37 mouse cellular contexts compared by ENCODE assay signal in genomic region chr6:43312546-43312945, GRCm38 (mm10). TPM values are rescaled to one million over a fixed set of nuclear protein-coding genes. Genes with fewer than 3 reads are reported as not detected.
DNase-seq lines count a peak whose midpoint lies in the region; ATAC-seq lines count a peak whose summit lies in the region.
"Had no signal": no experiment of that assay in that cellular context is flagged by ENCODE, and none has a peak within 500 bp of the region (broad histone marks: within the 10 kb centered on the region; RNA-seq: fewer than 3 reads in every experiment).

No protein-coding gene starts in this region.

- DNase-seq in kidney, adult 18-20 months, result no peak
- DNase-seq in neural tube, embryonic 10.5 days (ENCODE audit: extremely low spot score, low spot score), result no peak
- no peak for DNase-seq in gastrocnemius, postnatal 4 days (ENCODE audit: low spot score in 2 of 2)
- DNase-seq in liver, embryonic 11.5 days (ENCODE audit: low spot score), result no peak
- DNase-seq: adrenal gland, postnatal 25 days; B cell, adult 2 months; cerebellum, adult 11-12 months; cerebellum, adult 9-11 months; embryo, embryonic 11 days; kidney, postnatal 4 days; liver; lung, postnatal 14 days; retina, postnatal 1 day; right cerebral cortex, postnatal 14 days; thymus, adult 18-20 months; thymus, postnatal 25 days had no signal

- H3K27me3 ChIP-seq in kidney, embryonic 15.5 days, result no peaks in the 10 kb centered on the region
- H3K27me3 ChIP-seq in neural tube, embryonic 12.5 days (replicated peaks), result no peaks in the 10 kb centered on the region
- H3K27me3 ChIP-seq in midbrain, embryonic 15.5 days (replicated peaks), result no peaks in the 10 kb centered on the region
- no peaks in the 10 kb centered on the region for H3K27me3 ChIP-seq in liver, embryonic 11.5 days (replicated peaks; ENCODE audit: control insufficient read depth, insufficient read depth, low read length)
- H3K27me3 ChIP-seq: embryonic facial prominence, embryonic 13.5 days; heart, embryonic 15.5 days; hindbrain, embryonic 12.5 days; intestine, embryonic 15.5 days; liver, embryonic 15.5 days; neural tube, embryonic 15.5 days; stomach, embryonic 15.5 days had no signal

- H3K9ac ChIP-seq in kidney, embryonic 15.5 days, result no peak overlapping the region
- H3K9ac ChIP-seq in neural tube, embryonic 12.5 days, result no peak overlapping the region
- H3K9ac ChIP-seq in midbrain, embryonic 15.5 days, result no peak overlapping the region
- no peak overlapping the region for H3K9ac ChIP-seq in liver, embryonic 11.5 days (ENCODE audit: low read depth, low read length)
- H3K9ac ChIP-seq: embryonic facial prominence, embryonic 13.5 days; heart, embryonic 15.5 days; hindbrain, embryonic 12.5 days; intestine, embryonic 15.5 days; liver, embryonic 15.5 days; lung, embryonic 14.5 days; neural tube, embryonic 15.5 days; stomach, embryonic 15.5 days had no signal

- H3K36me3 ChIP-seq in kidney, embryonic 15.5 days, result no peaks in the 10 kb centered on the region
- H3K36me3 ChIP-seq in neural tube, embryonic 12.5 days, result no peaks in the 10 kb centered on the region
- no peaks in the 10 kb centered on the region for H3K36me3 ChIP-seq in midbrain, embryonic 15.5 days (replicated peaks)
- H3K36me3 ChIP-seq in liver, embryonic 11.5 days (ENCODE audit: control insufficient read depth, insufficient read depth, low read length), result no peaks in the 10 kb centered on the region
- H3K36me3 ChIP-seq: embryonic facial prominence, embryonic 13.5 days; heart, embryonic 10.5 days; heart, embryonic 15.5 days; hindbrain, embryonic 12.5 days; intestine, embryonic 15.5 days; liver, embryonic 15.5 days; neural tube, embryonic 15.5 days; stomach, embryonic 15.5 days had no signal

- peaks cover 6% of the 10 kb centered on the region; the same call in 1 of the 2 replicates for H3K4me1 ChIP-seq in kidney, embryonic 15.5 days
- H3K4me1 ChIP-seq in neural tube, embryonic 12.5 days, result no peaks in the 10 kb centered on the region
- H3K4me1 ChIP-seq in midbrain, embryonic 15.5 days, result peaks cover 9% of the 10 kb centered on the region; the same call in 1 of the 2 replicates
- H3K4me1 ChIP-seq in liver, embryonic 11.5 days (replicated peaks; ENCODE audit: control insufficient read depth, insufficient read depth, low read length), result no peaks in the 10 kb centered on the region
- H3K4me1 ChIP-seq: embryonic facial prominence, embryonic 13.5 days; heart, embryonic 15.5 days; hindbrain, embryonic 12.5 days; intestine, embryonic 15.5 days; liver, embryonic 15.5 days; neural tube, embryonic 15.5 days; stomach, embryonic 15.5 days had no signal

- no peak for ATAC-seq in kidney, embryonic 15.5 days (replicated peaks; ENCODE audit: low FRiP score)
- ATAC-seq in neural tube, embryonic 12.5 days (ENCODE audit: low FRiP score, low read depth), result 0 out of 2 replicates have a peak, but pooled peaks have one; percentile 7
- no peak for ATAC-seq in midbrain, embryonic 15.5 days (replicated peaks)
- ATAC-seq in liver, embryonic 11.5 days (replicated peaks; ENCODE audit: low FRiP score), result no peak
- ATAC-seq: intestine, embryonic 15.5 days had no signal

- peak overlapping the region; percentile 5; the same call in 1 of the 2 replicates for H3K27ac ChIP-seq in kidney, embryonic 15.5 days
- H3K27ac ChIP-seq in neural tube, embryonic 12.5 days, result no peak overlapping the region
- H3K27ac ChIP-seq in midbrain, embryonic 15.5 days, result peak overlapping the region; percentile 66
- H3K27ac ChIP-seq in liver, embryonic 11.5 days (ENCODE audit: low read depth, low read length), result no peak overlapping the region
- H3K27ac ChIP-seq: embryonic facial prominence, embryonic 13.5 days; heart, embryonic 10.5 days; heart, embryonic 15.5 days; hindbrain, embryonic 12.5 days; hindbrain, postnatal 0 days; intestine, embryonic 15.5 days; liver, embryonic 15.5 days; neural tube, embryonic 15.5 days; stomach, embryonic 15.5 days had no signal

- no peaks in the 10 kb centered on the region for H3K9me3 ChIP-seq in kidney, embryonic 15.5 days (replicated peaks)
- H3K9me3 ChIP-seq in neural tube, embryonic 12.5 days, result no peaks in the 10 kb centered on the region
- H3K9me3 ChIP-seq in midbrain, embryonic 15.5 days, result no peaks in the 10 kb centered on the region
- H3K9me3 ChIP-seq in liver, embryonic 11.5 days (ENCODE audit: control insufficient read depth, low read length), result no peaks in the 10 kb centered on the region
- H3K9me3 ChIP-seq: embryonic facial prominence, embryonic 13.5 days; heart, embryonic 10.5 days; heart, embryonic 15.5 days; hindbrain, embryonic 12.5 days; intestine, embryonic 15.5 days; liver, embryonic 15.5 days; neural tube, embryonic 15.5 days; stomach, embryonic 15.5 days had no signal

- H3K4me2 ChIP-seq in kidney, embryonic 15.5 days, result no peak overlapping the region
- no peak overlapping the region for H3K4me2 ChIP-seq in neural tube, embryonic 12.5 days (replicated peaks)
- H3K4me2 ChIP-seq in midbrain, embryonic 15.5 days, result no peak overlapping the region
- no peak overlapping the region for H3K4me2 ChIP-seq in liver, embryonic 11.5 days
- H3K4me2 ChIP-seq: embryonic facial prominence, embryonic 13.5 days; heart, embryonic 15.5 days; hindbrain, embryonic 12.5 days; intestine, embryonic 15.5 days; liver, embryonic 15.5 days; lung, embryonic 14.5 days; neural tube, embryonic 15.5 days; stomach, embryonic 15.5 days had no signal

- no peak overlapping the region for H3K4me3 ChIP-seq in kidney, embryonic 15.5 days (replicated peaks)
- no peak overlapping the region for H3K4me3 ChIP-seq in neural tube, embryonic 12.5 days
- H3K4me3 ChIP-seq in midbrain, embryonic 15.5 days, result no peak overlapping the region
- H3K4me3 ChIP-seq in liver, embryonic 11.5 days (ENCODE audit: low read depth, low read length), result no peak overlapping the region
- H3K4me3 ChIP-seq: embryonic facial prominence, embryonic 13.5 days; heart, embryonic 10.5 days; heart, embryonic 15.5 days; hindbrain, embryonic 12.5 days; intestine, embryonic 15.5 days; liver, embryonic 15.5 days; neural tube, embryonic 15.5 days; stomach, embryonic 15.5 days had no signal

RNA-seq across cellular contexts. Expression of gene Nobox, which starts 3.2 kb away (rescaled TPM):
- not detected in 2 replicates for polyA plus RNA-seq in kidney, embryonic 15.5 days (2015; fragmentation: Nextera tagmentation; extraction: Ambion mirVana)
- not detected in 2 replicates for polyA plus RNA-seq in neural tube, embryonic 12.5 days (2016; fragmentation: Nextera tagmentation; extraction: Ambion mirVana)
- polyA plus RNA-seq in midbrain, embryonic 15.5 days (2015; fragmentation: Nextera tagmentation; extraction: Ambion mirVana), result not detected in 2 replicates
- not detected for total RNA-seq in gastrocnemius, postnatal 4 days (2021)
- not detected in 2 replicates for polyA plus RNA-seq in liver, embryonic 11.5 days (2014; fragmentation: Nextera tagmentation; extraction: Ambion mirVana)
- total RNA-seq: adrenal gland, adult 18-20 months; adrenal gland, postnatal 25 days; gastrocnemius, adult 18-20 months; heart, postnatal 25 days; hindbrain, postnatal 0 days; layer of hippocampus, adult 8-10 months; layer of hippocampus, postnatal 25 days; left cerebral cortex, adult 8-10 months had no signal
- polyA plus RNA-seq: embryonic facial prominence, embryonic 13.5 days; forebrain, embryonic 14.5 days; gonadal fat pad, adult 2 months; heart, embryonic 10.5 days; heart, embryonic 15.5 days; hindbrain, embryonic 12.5 days; hindbrain, postnatal 0 days; intestine, embryonic 15.5 days; liver, embryonic 15.5 days; neural tube, embryonic 15.5 days had no signal

RNA-seq across cellular contexts. Expression of gene Arhgef5, which starts 47.2 kb away (rescaled TPM):
- polyA plus RNA-seq in kidney, embryonic 15.5 days (2015; fragmentation: Nextera tagmentation; extraction: Ambion mirVana), result 13.9 and 16.7 TPM in 2 replicates
- 3.3 and 3.4 TPM in 2 replicates for polyA plus RNA-seq in neural tube, embryonic 12.5 days (2016; fragmentation: Nextera tagmentation; extraction: Ambion mirVana)
- 2.5 and 3.0 TPM in 2 replicates for polyA plus RNA-seq in midbrain, embryonic 15.5 days (2015; fragmentation: Nextera tagmentation; extraction: Ambion mirVana)
- total RNA-seq in gastrocnemius, postnatal 4 days (2021), result 10 to 100 TPM in 1 of 2 experiments, 1 to 10 TPM in 1; 7.9 to 10.3 TPM
- polyA plus RNA-seq in liver, embryonic 11.5 days (2014; fragmentation: Nextera tagmentation; extraction: Ambion mirVana), result 3.1 and 3.8 TPM in 2 replicates

Comparison
In these comparisons a context has a peak if more than half of its experiments do, and no peak if none do; other contexts are left out.
1. H3K27ac ChIP-seq: peak in kidney, embryonic 15.5 days (single experiment) and midbrain, embryonic 15.5 days (single experiment); none in neural tube, embryonic 12.5 days (single experiment) and liver, embryonic 11.5 days (single experiment).